Comparison of ENCODE assay signal across 8 mouse cellular contexts in the genomic region with DNA sequence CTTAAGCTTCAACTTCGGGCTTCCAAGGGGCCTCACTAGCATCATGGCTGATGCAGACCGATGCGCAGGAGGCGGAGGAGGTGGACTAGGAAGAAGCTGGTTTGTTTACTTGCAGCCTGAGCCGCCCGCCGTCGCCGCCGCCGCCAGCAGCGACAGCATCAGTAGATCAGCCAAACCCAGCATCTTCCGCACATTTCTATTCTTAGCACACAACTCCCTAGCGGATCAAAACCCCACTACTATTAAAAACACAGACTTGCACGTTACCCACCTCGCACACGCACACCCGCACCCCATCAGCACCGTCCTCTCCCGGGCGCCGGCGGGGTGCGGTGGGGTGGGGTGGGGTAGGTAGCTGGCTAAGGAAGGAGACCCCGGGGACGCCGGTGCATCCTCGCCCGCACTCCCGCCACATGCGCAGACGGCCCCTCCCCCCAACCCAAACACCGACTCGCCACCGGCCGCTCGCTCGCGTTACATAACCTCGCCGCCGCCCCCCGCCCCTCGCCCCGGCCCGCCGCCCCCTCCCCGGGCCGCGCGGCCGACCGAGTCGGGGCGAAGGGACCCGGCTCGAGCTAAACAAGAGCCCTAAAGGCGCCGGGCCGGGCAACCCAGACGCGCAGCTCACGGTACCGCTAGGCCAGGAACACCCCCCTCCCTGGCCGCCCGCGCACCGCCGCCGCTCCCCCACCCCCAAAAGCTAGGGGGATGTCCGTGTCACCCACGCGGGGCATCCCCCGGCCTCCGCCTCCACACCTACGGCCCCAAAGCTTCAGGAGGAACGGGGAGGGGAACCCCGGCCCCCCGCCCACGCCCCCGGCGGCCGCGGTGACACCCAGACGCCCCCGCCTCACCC. TPM values are rescaled to one million over a fixed set of nuclear protein-coding genes. Genes with fewer than 3 reads are reported as not detected.
DNase-seq lines count a peak whose midpoint lies in the region; ATAC-seq and TF ChIP-seq lines count a peak whose summit lies in the region.

No protein-coding gene starts in this region.

- H3K4me3 ChIP-seq in forebrain, embryonic 10.5 days, result peak overlapping the region; percentile 99
- H3K4me3 ChIP-seq in heart, embryonic 15.5 days, result peak overlapping the region; percentile 93
- peak overlapping the region; percentile 64 to 85 for H3K4me3 ChIP-seq in liver, embryonic 14.5 days (ENCODE audit: insufficient read depth in 1 of 2, low read depth in 2 of 2, low read length in 2 of 2)
- H3K4me3 ChIP-seq in neural tube, embryonic 11.5 days (ENCODE audit: low read depth, low read length), result peak overlapping the region; percentile 76
- H3K4me3 ChIP-seq in stomach, embryonic 16.5 days (replicated peaks; ENCODE audit: low read length), result peak overlapping the region; percentile 87

- no peaks in the 10 kb centered on the region for H3K36me3 ChIP-seq in forebrain, embryonic 10.5 days (replicated peaks)
- no peaks in the 10 kb centered on the region for H3K36me3 ChIP-seq in heart, embryonic 15.5 days
- no peaks in the 10 kb centered on the region for H3K36me3 ChIP-seq in liver, embryonic 14.5 days (replicated peaks; ENCODE audit: control insufficient read depth, insufficient read depth, low read depth)
- no peaks in the 10 kb centered on the region for H3K36me3 ChIP-seq in neural tube, embryonic 11.5 days (ENCODE audit: control insufficient read depth, insufficient read depth, low read length)
- H3K36me3 ChIP-seq in stomach, embryonic 16.5 days (ENCODE audit: control insufficient read depth, insufficient read depth, low read length), result no peaks in the 10 kb centered on the region

- H3K27ac ChIP-seq in forebrain, embryonic 10.5 days, result peak overlapping the region; percentile 100
- H3K27ac ChIP-seq in heart, embryonic 15.5 days, result peak overlapping the region; percentile 93
- no peak overlapping the region for H3K27ac ChIP-seq in liver, embryonic 14.5 days
- H3K27ac ChIP-seq in neural tube, embryonic 11.5 days (ENCODE audit: low read depth, low read length), result peak overlapping the region; percentile 97
- peak overlapping the region; percentile 90 for H3K27ac ChIP-seq in stomach, embryonic 16.5 days (ENCODE audit: low read length)

- TF ChIP-seq CTCF in liver, embryonic 14.5 days (IDR thresholded peaks at IDR 0.05; ENCODE audit: low read depth), result no peak

- peak overlapping the region; percentile 94 for H3K4me2 ChIP-seq in heart, embryonic 15.5 days
- peak overlapping the region; percentile 99 for H3K4me2 ChIP-seq in liver, embryonic 14.5 days (ENCODE audit: low read depth)
- H3K4me2 ChIP-seq in neural tube, embryonic 11.5 days (ENCODE audit: low read depth), result peak overlapping the region; percentile 91
- peak overlapping the region; percentile 82 for H3K4me2 ChIP-seq in stomach, embryonic 16.5 days (ENCODE audit: low read depth, low read length)

- peak; percentile 41 for ATAC-seq in heart, embryonic 15.5 days (replicated peaks; ENCODE audit: insufficient number of reproducible peaks, insufficient read depth, low FRiP score, low read depth)
- peak; percentile 17 for ATAC-seq in liver, embryonic 14.5 days (ENCODE audit: insufficient read depth)
- ATAC-seq in neural tube, embryonic 11.5 days (ENCODE audit: insufficient read depth, low FRiP score, low TSS enrichment), result peak; percentile 74
- peak; percentile 34 for ATAC-seq in stomach, embryonic 16.5 days (ENCODE audit: insufficient read depth, low FRiP score)

- 1% methylated on average over 70 of the region's 86 CpGs for WGBS in forebrain, embryonic 10.5 days
- WGBS in heart, embryonic 15.5 days, result under 1% methylated on average over 69 of the region's 86 CpGs
- WGBS in liver, embryonic 14.5 days (ENCODE audit: insufficient replicate concordance), result under 1% methylated on average over 67 of the region's 86 CpGs
- 0% methylated on average over 56 of the region's 86 CpGs for WGBS in neural tube, embryonic 11.5 days
- WGBS in stomach, embryonic 16.5 days, result 1% methylated on average over 63 of the region's 86 CpGs

- DNase-seq in CD4-positive, CD25-positive, alpha-beta regulatory T cell, adult 2 months (ENCODE audit: low read depth, low spot score), result peak; percentile 87
- peak; percentile 61 for DNase-seq in brain, embryonic 18.5 days (ENCODE audit: low read depth, low spot score)
- peak; percentile 82 for DNase-seq in forebrain, embryonic 10.5 days (ENCODE audit: extremely low spot score, low spot score)
- peak; percentile 61 to 71 for DNase-seq in kidney, postnatal 25 days
- DNase-seq in liver, embryonic 14.5 days (ENCODE audit: low read depth in 3 of 3, low spot score in 3 of 3), result peak in 1 of 3 experiments; percentile 31
- peak; percentile 80 for DNase-seq in neural tube, embryonic 11.5 days (ENCODE audit: low spot score)

- H3K9me3 ChIP-seq in forebrain, embryonic 10.5 days, result no peaks in the 10 kb centered on the region
- no peaks in the 10 kb centered on the region for H3K9me3 ChIP-seq in heart, embryonic 15.5 days (replicated peaks)
- no peaks in the 10 kb centered on the region for H3K9me3 ChIP-seq in liver, embryonic 14.5 days (ENCODE audit: control insufficient read depth, low read length)
- H3K9me3 ChIP-seq in neural tube, embryonic 11.5 days (ENCODE audit: control insufficient read depth, low read length), result no peaks in the 10 kb centered on the region
- no peaks in the 10 kb centered on the region for H3K9me3 ChIP-seq in stomach, embryonic 16.5 days (replicated peaks; ENCODE audit: control insufficient read depth, low read length)

- H3K27me3 ChIP-seq in forebrain, embryonic 10.5 days (ENCODE audit: poor library complexity, severe bottlenecking), result peaks cover 13% of the 10 kb centered on the region
- H3K27me3 ChIP-seq in heart, embryonic 15.5 days, result no peaks in the 10 kb centered on the region
- H3K27me3 ChIP-seq in liver, embryonic 14.5 days (ENCODE audit: control insufficient read depth, insufficient read depth, low read length), result peaks cover 10% of the 10 kb centered on the region
- no peaks in the 10 kb centered on the region for H3K27me3 ChIP-seq in neural tube, embryonic 11.5 days (ENCODE audit: control insufficient read depth, insufficient read depth, low read length)
- H3K27me3 ChIP-seq in stomach, embryonic 16.5 days (ENCODE audit: control insufficient read depth, insufficient read depth, low read length), result no peaks in the 10 kb centered on the region

- no peak for TF ChIP-seq EP300 in liver, embryonic 14.5 days (IDR thresholded peaks at IDR 0.05; ENCODE audit: low read depth)

- peaks cover 34% of the 10 kb centered on the region for H3K4me1 ChIP-seq in forebrain, embryonic 10.5 days
- H3K4me1 ChIP-seq in heart, embryonic 15.5 days (replicated peaks), result peaks cover 8% of the 10 kb centered on the region
- peaks cover 0 to 4% of the 10 kb centered on the region in 2 experiments; a peak in 3 of 4 replicates for H3K4me1 ChIP-seq in liver, embryonic 14.5 days (replicated peaks; ENCODE audit: control insufficient read depth in 2 of 2, insufficient read depth in 2 of 2, low read length in 1 of 2)
- peaks cover 13% of the 10 kb centered on the region for H3K4me1 ChIP-seq in neural tube, embryonic 11.5 days (ENCODE audit: control insufficient read depth, insufficient read depth, low read length)
- H3K4me1 ChIP-seq in stomach, embryonic 16.5 days (ENCODE audit: control insufficient read depth, insufficient read depth, low read length), result no peaks in the 10 kb centered on the region

- peak overlapping the region; percentile 83 for H3K9ac ChIP-seq in heart, embryonic 15.5 days
- H3K9ac ChIP-seq in liver, embryonic 14.5 days (replicated peaks), result peak overlapping the region; percentile 65
- H3K9ac ChIP-seq in neural tube, embryonic 11.5 days (ENCODE audit: low read length), result peak overlapping the region; percentile 96
- peak overlapping the region; percentile 94 for H3K9ac ChIP-seq in stomach, embryonic 16.5 days (ENCODE audit: low read length)

RNA-seq across cellular contexts. Expression of a gene that starts 0.6 kb away (rescaled TPM):
- 11.4 TPM in 2 replicates for polyA plus RNA-seq in forebrain, embryonic 10.5 days (2016; fragmentation: Nextera tagmentation; extraction: Ambion mirVana)
- polyA plus RNA-seq in heart, embryonic 15.5 days (2015; fragmentation: Nextera tagmentation; extraction: Ambion mirVana), result 3.5 and 4.2 TPM in 2 replicates
- 0.88 and 1.1 TPM in 2 replicates for polyA plus RNA-seq in liver, embryonic 14.5 days (2012; rRNA removed)
- 0.49 and 0.56 TPM in 2 replicates for polyA plus RNA-seq in liver, embryonic 14.5 days (2014; fragmentation: Nextera tagmentation; extraction: Ambion mirVana)
- polyA plus RNA-seq in neural tube, embryonic 11.5 days (2014; fragmentation: Nextera tagmentation; extraction: Ambion mirVana), result 23.6 and 25.3 TPM in 2 replicates
- 4.1 and 4.4 TPM in 2 replicates for polyA plus RNA-seq in stomach, embryonic 16.5 days (2015; fragmentation: Nextera tagmentation; extraction: Ambion mirVana)

Comparison
In these comparisons a context has a peak if more than half of its experiments do, and no peak if none do; other contexts are left out.
1. ATAC-seq: peak in every context shown above with its lines; median percentile 74 in neural tube, embryonic 11.5 days; 41 in heart, embryonic 15.5 days; 34 in stomach, embryonic 16.5 days; 17 in liver, embryonic 14.5 days.